Mouse (Mus musculus) bone marrow, adult 2 months (tissue): ENCODE measurements around the gene Timm8a2. TPM values are rescaled to one million over a fixed set of nuclear protein-coding genes. Genes with fewer than 3 reads are reported as not detected.

Experiments
- H3K27ac ChIP-seq: fragments of 200-500 bp; 2 replicates; pipeline ENCODE4 v1.5.1; 2012; ENCODE audit warnings: low read depth, mild to moderate bottlenecking, control low read depth, inconsistent platforms, low read length; ENCODE audit not compliant: control insufficient read depth, poor library complexity, insufficient read depth
- H3K4me1 ChIP-seq: fragments of 200-500 bp; 2 replicates; pipeline ENCODE4 v1.6.1; 2011; ENCODE audit warnings: low read length; ENCODE audit not compliant: control insufficient read depth, insufficient read depth
- H3K4me3 ChIP-seq: fragments of 200-500 bp; replicated peaks from 2 replicates; pipeline ENCODE3; 2011; ENCODE audit warnings: mild to moderate bottlenecking, low read depth, low read length, control low read depth; ENCODE audit not compliant: control insufficient read depth
- CTCF ChIP-seq: fragments of 200-500 bp; IDR thresholded peaks from 2 replicates; pipeline ENCODE4 v1.5.1; 2011; ENCODE audit warnings: low read length, control low read depth; ENCODE audit not compliant: control insufficient read depth, insufficient read depth
- POLR2A ChIP-seq: fragments of 200-500 bp; IDR thresholded peaks from 2 replicates; pipeline ENCODE4 v1.6.1; 2011; ENCODE audit warnings: low read depth, mild to moderate bottlenecking, control low read depth, low read length, borderline replicate concordance; ENCODE audit not compliant: control insufficient read depth
- WGBS: fragments of 180-500 bp; shearing (Covaris S2); methylation state at CpG from one replicate; pipeline ENCODE4 v1.1.7; 2018; 5-methylcytosine and 5-hydroxymethylcytosine counted together
- polyA plus RNA-seq: library from polyadenylated mRNA; stranded (reverse); fragments of >200 nt; gene quantifications from 2 replicates; pipeline ENCODE4 v1.2.4, GENCODE M21; 2011; ENCODE audit warnings: low replicate concordance; ENCODE audit not compliant: missing spikeins, insufficient read depth, insufficient read length

The Timm8a2 gene
- polyA plus RNA-seq, 1 experiment = not detected

- Histone ChIP-seq H3K27ac (no peak overlapping the region), H3K4me3 (no peak overlapping the region), H3K4me1 (peaks cover 5% of the 10 kb centered on the region)
- no peak for TF ChIP-seq CTCF
- no peak for TF ChIP-seq POLR2A
- 80% methylated on average over 7 of the region's 7 CpGs for WGBS
Measured at GRCm38 (mm10) chr14:122002224-122002623, 32.2 kb upstream of the Timm8a2 start.

- no peak for TF ChIP-seq POLR2A
- TF ChIP-seq CTCF = no peak
- peaks cover 5% of the 10 kb centered on the region for H3K4me1 ChIP-seq
- H3K27ac ChIP-seq = no peak overlapping the region
- no peak overlapping the region for H3K4me3 ChIP-seq
Measured at GRCm38 (mm10) chr14:122003812-122004211, 30.7 kb upstream of the Timm8a2 start.

- 78% methylated on average over 4 of the region's 4 CpGs for WGBS
- no peak overlapping the region for H3K27ac ChIP-seq
- TF ChIP-seq POLR2A (no peak), CTCF (no peak)
- peaks cover 13% of the 10 kb centered on the region for H3K4me1 ChIP-seq
- H3K4me3 ChIP-seq = no peak overlapping the region
Measured at GRCm38 (mm10) chr14:122008261-122008660, 26.2 kb upstream of the Timm8a2 start.

- no peak for TF ChIP-seq CTCF
- no peak for TF ChIP-seq POLR2A
- 14% methylated on average over 13 of the region's 13 CpGs for WGBS
- H3K4me1 ChIP-seq = peaks cover 12% of the 10 kb centered on the region
- no peak overlapping the region for H3K4me3 ChIP-seq
- peak overlapping the region; percentile 42; the same call in 1 of the 2 replicates for H3K27ac ChIP-seq
Measured at GRCm38 (mm10) chr14:122009502-122009901, 25.0 kb upstream of the Timm8a2 start.

- no peak for TF ChIP-seq POLR2A
- no peak for TF ChIP-seq CTCF
- Histone ChIP-seq H3K27ac (peak overlapping the region; percentile 13; the same call in 1 of the 2 replicates), H3K4me3 (no peak overlapping the region), H3K4me1 (peaks cover 12% of the 10 kb centered on the region)
- WGBS = 57% methylated on average over 7 of the region's 7 CpGs
Measured at GRCm38 (mm10) chr14:122010301-122010700, 24.2 kb upstream of the Timm8a2 start.

- TF ChIP-seq POLR2A (no peak), CTCF (no peak)
- 83% methylated on average over 8 of the region's 8 CpGs for WGBS
- no peak overlapping the region for H3K4me3 ChIP-seq
- peaks cover 14% of the 10 kb centered on the region for H3K4me1 ChIP-seq
- H3K27ac ChIP-seq = peak overlapping the region; percentile 48
Measured at GRCm38 (mm10) chr14:122011768-122012167, 22.7 kb upstream of the Timm8a2 start.

GRCm38 (mm10) chr14:122012193-122012592 is 22.3 kb upstream of the Timm8a2 start:
- Histone ChIP-seq H3K27ac (peak overlapping the region; percentile 48), H3K4me3 (no peak overlapping the region), H3K4me1 (peaks cover 14% of the 10 kb centered on the region)
- 28% methylated on average over 5 of the region's 5 CpGs for WGBS
- TF ChIP-seq POLR2A (no peak), CTCF (no peak)

- TF ChIP-seq POLR2A (no peak), CTCF (no peak)
- Histone ChIP-seq H3K4me3 (no peak overlapping the region), H3K27ac (peak overlapping the region; percentile 74), H3K4me1 (peaks cover 14% of the 10 kb centered on the region)
- 56% methylated on average over 13 of the region's 13 CpGs for WGBS
Measured at GRCm38 (mm10) chr14:122012814-122013213, 21.7 kb upstream of the Timm8a2 start.

GRCm38 (mm10) chr14:122013417-122013951 is 21.0 kb upstream of the Timm8a2 start:
- H3K27ac ChIP-seq = peak overlapping the region; percentile 83
- no peak overlapping the region for H3K4me3 ChIP-seq
- TF ChIP-seq POLR2A (peak; percentile 56; the same call in 1 of the 2 replicates), CTCF (no peak)
- H3K4me1 ChIP-seq = peaks cover 14% of the 10 kb centered on the region
- 4% methylated on average over 14 of the region's 14 CpGs for WGBS
